Mouse (Mus musculus) ES-E14 (cell line): Measurements from ENCODE around the gene Ccdc9b.

ENCODE experiments used
- CHD2 ChIP-seq: IDR thresholded peaks from 2 replicates; pipeline ENCODE4 v1.6.1; 2014; ENCODE audit warnings: mild to moderate bottlenecking, low read depth, low read length, inconsistent platforms
- HCFC1 ChIP-seq: IDR thresholded peaks from 2 replicates; pipeline ENCODE4 v1.6.1; 2012; ENCODE audit warnings: low read length, inconsistent platforms, borderline replicate concordance; ENCODE audit not compliant: insufficient read depth
- MAFK ChIP-seq: IDR thresholded peaks from 2 replicates; pipeline ENCODE4 v1.6.1; 2014; ENCODE audit warnings: mild to moderate bottlenecking, low read depth, low read length, inconsistent platforms; ENCODE audit not compliant: insufficient read depth
- ZC3H11A ChIP-seq: IDR thresholded peaks from 2 replicates; pipeline ENCODE4 v1.6.1; 2012; ENCODE audit warnings: low read depth, mild to moderate bottlenecking, inconsistent platforms, low read length, borderline replicate concordance
- ZNF384 ChIP-seq: IDR thresholded peaks from 2 replicates; pipeline ENCODE4 v1.6.1; 2012; ENCODE audit warnings: low read depth, low read length, inconsistent platforms

GRCm38 (mm10) chr2:118708472-118708871, 54.0 kb downstream of the Ccdc9b start:
- TF ChIP-seq MAFK (no peak), ZNF384 (no peak), HCFC1 (no peak), CHD2 (no peak), ZC3H11A (no peak)
